Mouse (Mus musculus): ENCODE data around the gene Slc6a19. TPM values are rescaled to one million over a fixed set of nuclear protein-coding genes. Genes with fewer than 3 reads are reported as not detected.

Gene Slc6a19
- total RNA-seq (2012; rRNA removed) (not detected in 2 replicates), polyA plus RNA-seq (2012; ENCODE audit: insufficient read depth in 1 of 2, insufficient read length in 2 of 2, low read depth in 1 of 2, low replicate concordance in 2 of 2, missing spikeins in 1 of 2) (not detected)

GRCm38 (mm10) chr13:73704694-73705325 is at the start of gene Slc6a19:
Gene Slc6a19, minus strand, starts transcription at chr13:73704865.
- H3K4me1 ChIP-seq (ENCODE audit: control insufficient read depth in 1 of 2, insufficient read depth in 2 of 2, low read length in 2 of 2): no peaks in the 10 kb centered on the region
- H3K36me3 ChIP-seq (ENCODE audit: control insufficient read depth in 1 of 2, insufficient read depth in 2 of 2, low read length in 2 of 2): no peaks in the 10 kb centered on the region
- H3K27me3 ChIP-seq (ENCODE audit: control insufficient read depth in 1 of 2, insufficient read depth in 2 of 2, low read length in 2 of 2): peaks cover 0 to 3% of the 10 kb centered on the region in 2 experiments; a peak in 3 of 4 replicates
- no peaks in the 10 kb centered on the region; the same call in 1 of the 2 replicates for H3K79me2 ChIP-seq (ENCODE audit: control insufficient read depth, insufficient read depth, low read length, poor library complexity)
- H3K9ac ChIP-seq (ENCODE audit: control insufficient read depth, low read depth, low read length, poor library complexity, severe bottlenecking): no peak within 1 kb of the TSS
- no peak within 1 kb of the TSS for H3K4me3 ChIP-seq (ENCODE audit: control insufficient read depth in 1 of 2, insufficient read depth in 1 of 2, low read depth in 2 of 2, low read length in 2 of 2)
- TF ChIP-seq MYB (IDR thresholded peaks at IDR 0.05; ENCODE audit: low read depth, low read length): no peak
- no peak within 1 kb of the TSS for H3K27ac ChIP-seq (ENCODE audit: control insufficient read depth, low read depth, low read length)
- no peaks in the 10 kb centered on the region for H3K9me3 ChIP-seq (replicated peaks; ENCODE audit: insufficient read depth, low read length)
- no peak for DNase-seq (ENCODE audit: low read depth, low spot score)

- H3K4me3 ChIP-seq (ENCODE audit: control insufficient read depth in 1 of 2, insufficient read depth in 1 of 2, low read depth in 2 of 2, low read length in 2 of 2): no peak overlapping the region
- no peak for DNase-seq (ENCODE audit: low read depth, low spot score)
- no peaks in the 10 kb centered on the region for H3K79me2 ChIP-seq (ENCODE audit: control insufficient read depth, insufficient read depth, low read length, poor library complexity)
- peaks cover 0 to 17% of the 10 kb centered on the region in 2 experiments for H3K27me3 ChIP-seq (ENCODE audit: control insufficient read depth in 1 of 2, insufficient read depth in 2 of 2, low read length in 2 of 2)
- no peaks in the 10 kb centered on the region for H3K36me3 ChIP-seq (ENCODE audit: control insufficient read depth in 1 of 2, insufficient read depth in 2 of 2, low read length in 2 of 2)
- H3K27ac ChIP-seq (ENCODE audit: control insufficient read depth, low read depth, low read length): no peak overlapping the region
- no peaks in the 10 kb centered on the region for H3K9me3 ChIP-seq (replicated peaks; ENCODE audit: insufficient read depth, low read length)
- no peak for TF ChIP-seq USF2 (IDR thresholded peaks at IDR 0.05; ENCODE audit: borderline replicate concordance in 1 of 2, insufficient read depth in 1 of 2, low read depth in 1 of 2, low read length in 2 of 2)
- TF ChIP-seq ZNF384 (IDR thresholded peaks at IDR 0.05; ENCODE audit: low read depth, low read length): no peak
- no peak for TF ChIP-seq MAFK (IDR thresholded peaks at IDR 0.05; ENCODE audit: borderline replicate concordance, low read depth, low read length)
- TF ChIP-seq EP300 (IDR thresholded peaks at IDR 0.05; ENCODE audit: low read depth in 1 of 2, low read length in 2 of 2): no peak
- no peak for TF ChIP-seq MXI1 (IDR thresholded peaks at IDR 0.05; ENCODE audit: low read depth, low read length)
- TF ChIP-seq SIN3A (IDR thresholded peaks at IDR 0.05; ENCODE audit: low read length): no peak
- no peak overlapping the region for H3K9ac ChIP-seq (ENCODE audit: control insufficient read depth, low read depth, low read length, poor library complexity, severe bottlenecking)
- no peaks in the 10 kb centered on the region for H3K4me1 ChIP-seq (ENCODE audit: control insufficient read depth in 1 of 2, insufficient read depth in 2 of 2, low read length in 2 of 2)
These were observed 46.6 kb upstream of the Slc6a19 start for GRCm38 (mm10) chr13:73751284-73751683.

DNA sequence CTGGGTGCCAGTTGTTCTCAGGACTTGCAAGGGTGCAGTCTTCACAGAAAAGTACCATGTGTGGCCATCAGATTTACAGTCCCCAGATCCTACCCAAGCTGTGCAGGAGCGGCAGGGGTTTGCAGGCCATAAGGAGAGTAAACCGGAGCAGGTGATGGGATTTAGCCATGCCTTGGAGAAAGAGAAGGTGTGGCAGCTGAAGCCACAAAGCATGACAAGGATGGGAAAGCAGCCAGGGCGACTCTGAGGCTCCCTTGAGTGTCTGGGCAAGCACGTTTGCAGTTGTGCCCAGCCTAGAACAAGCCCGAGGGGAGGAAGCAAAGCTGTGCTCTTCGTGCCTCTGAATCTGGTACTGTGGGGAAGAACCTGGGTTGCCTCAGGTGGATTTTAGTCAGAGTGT is 45.8 kb upstream of the Slc6a19 start:
- Histone ChIP-seq H3K9me3 (replicated peaks; ENCODE audit: insufficient read depth, low read length) (no peaks in the 10 kb centered on the region), H3K4me1 (ENCODE audit: control insufficient read depth in 1 of 2, insufficient read depth in 2 of 2, low read length in 2 of 2) (no peaks in the 10 kb centered on the region), H3K27ac (ENCODE audit: control insufficient read depth, low read depth, low read length) (no peak overlapping the region), H3K27me3 (ENCODE audit: control insufficient read depth in 1 of 2, insufficient read depth in 2 of 2, low read length in 2 of 2) (peaks cover 0 to 19% of the 10 kb centered on the region in 2 experiments), H3K4me3 (ENCODE audit: control insufficient read depth in 1 of 2, insufficient read depth in 1 of 2, low read depth in 2 of 2, low read length in 2 of 2) (no peak overlapping the region), H3K36me3 (ENCODE audit: control insufficient read depth in 1 of 2, insufficient read depth in 2 of 2, low read length in 2 of 2) (no peaks in the 10 kb centered on the region), H3K9ac (ENCODE audit: control insufficient read depth, low read depth, low read length, poor library complexity, severe bottlenecking) (no peak overlapping the region), H3K79me2 (ENCODE audit: control insufficient read depth, insufficient read depth, low read length, poor library complexity) (no peaks in the 10 kb centered on the region)
- TF ChIP-seq TAL1 (IDR thresholded peaks at IDR 0.05; ENCODE audit: low read length): no peak
- TF ChIP-seq MXI1 (IDR thresholded peaks at IDR 0.05; ENCODE audit: low read depth, low read length): no peak
- TF ChIP-seq ZC3H11A (IDR thresholded peaks at IDR 0.05; ENCODE audit: low read depth, low read length): no peak
- no peak for TF ChIP-seq CHD2 (IDR thresholded peaks at IDR 0.05; ENCODE audit: low read length)
- no peak for TF ChIP-seq MAX (IDR thresholded peaks at IDR 0.05; ENCODE audit: low read length)
- no peak for TF ChIP-seq ETS1 (IDR thresholded peaks at IDR 0.05; ENCODE audit: low read depth, low read length)
- TF ChIP-seq CHD1 (IDR thresholded peaks at IDR 0.05; ENCODE audit: low read depth, low read length): no peak
- TF ChIP-seq HCFC1 (IDR thresholded peaks at IDR 0.05; ENCODE audit: low read depth, low read length): no peak
- TF ChIP-seq NELFE (IDR thresholded peaks at IDR 0.05; ENCODE audit: low read depth, low read length): no peak
- DNase-seq (ENCODE audit: low read depth, low spot score): no peak
